Mouse (Mus musculus): ENCODE measurements around the gene Olfr203. TPM values are rescaled to one million over a fixed set of nuclear protein-coding genes. Genes with fewer than 3 reads are reported as not detected.
"Not testable (repeated sequence)": the region's sequence is repeated elsewhere in the genome, so short reads cannot be mapped to it uniquely, and the experiment has no call there.

Olfr203 gene
- not detected for total RNA-seq (2021)
- long read RNA-seq, experiment 1, result 0 reads
- long read RNA-seq, experiment 2, result 0 reads

DNA sequence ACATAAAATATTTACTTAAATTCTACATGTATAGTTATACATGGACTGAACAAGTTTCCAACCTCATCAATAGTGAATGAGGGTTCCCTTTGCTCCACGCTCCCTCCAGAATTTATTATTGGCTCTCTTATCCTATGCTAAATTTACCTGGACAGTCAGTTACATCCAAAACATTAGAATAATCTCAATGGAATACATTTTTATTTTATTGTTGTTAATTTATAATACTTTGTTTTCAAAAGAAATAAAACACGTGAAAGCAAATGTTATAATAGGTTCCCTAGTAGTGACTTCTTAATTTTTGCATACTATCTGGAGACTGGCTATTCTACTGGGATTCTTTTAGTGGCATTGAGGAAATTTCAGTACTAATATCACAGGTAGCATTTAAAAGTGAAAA, at the start of gene Olfr203:
Olfr203 (plus strand) TSS at position 301 of the 400 bp plus-strand sequence.
- DNase-seq, result no peak
- intact Hi-C loops (cut with DNase I; ENCODE audit: low total_unique reads), result no loop called here

GRCm38 (mm10) chr16:59249684-59250083, 49.0 kb upstream of the Olfr203 start:
- intact Hi-C loops (cut with DNase I; ENCODE audit: low total_unique reads), result no loop called here
- DNase-seq, result no peak

- intact Hi-C loops (cut with DNase I; ENCODE audit: low total_unique reads); DNase-seq: not testable (repeated sequence)
Measured at GRCm38 (mm10) chr16:59269097-59269496, 29.6 kb upstream of the Olfr203 start.

- intact Hi-C loops (cut with DNase I; ENCODE audit: low total_unique reads); DNase-seq: not testable (repeated sequence)
Measured at GRCm38 (mm10) chr16:59272532-59272931, 26.1 kb upstream of the Olfr203 start, which contains the start of gene Olfr201. Olfr201 (minus strand) TSS chr16:59272632.

DNA sequence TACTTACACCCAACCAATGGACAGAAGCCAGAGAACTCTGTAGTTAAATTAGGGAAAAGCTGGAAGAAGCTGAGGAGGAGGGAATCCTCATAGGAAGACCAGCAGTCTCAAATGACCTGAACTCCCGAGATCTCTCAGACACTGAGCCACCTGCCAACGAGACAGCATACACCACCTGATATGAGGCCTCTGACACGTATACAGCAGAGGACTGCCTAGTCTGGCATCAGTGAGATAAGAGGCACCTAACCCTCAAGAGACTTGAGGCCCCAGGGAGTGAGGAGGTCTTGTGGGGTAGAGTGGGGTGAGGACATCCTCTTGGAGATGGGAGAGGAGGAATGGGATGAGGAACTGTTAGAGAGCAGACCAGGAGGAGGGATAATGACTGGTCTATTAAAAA, 18.1 kb upstream of the Olfr203 start:
- intact Hi-C loops (cut with DNase I; ENCODE audit: low total_unique reads), result no loop called here
- no peak for DNase-seq

DNA sequence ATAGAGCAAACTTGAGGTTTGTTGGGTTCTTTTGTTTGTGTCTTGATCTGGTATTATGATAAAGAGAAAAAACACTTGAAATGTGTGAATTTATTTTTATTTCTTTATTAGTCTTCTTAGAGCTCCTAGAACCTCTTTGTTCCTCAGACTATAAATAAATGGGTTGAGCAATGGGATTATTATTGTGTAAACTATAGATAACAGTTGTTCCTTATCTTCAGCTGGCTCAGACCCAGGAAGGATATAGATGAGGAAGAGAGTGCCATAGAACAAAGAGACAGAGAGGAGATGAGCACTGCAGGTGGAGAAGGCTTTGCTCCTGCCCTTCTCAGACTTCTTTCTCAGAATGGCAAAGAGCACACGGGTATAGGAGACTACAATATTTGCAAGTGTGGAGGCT, 15.2 kb upstream of the Olfr203 start:
- intact Hi-C loops (cut with DNase I; ENCODE audit: low total_unique reads), result no loop called here
- no peak for DNase-seq

- no peak for DNase-seq
- intact Hi-C loops (cut with DNase I; ENCODE audit: low total_unique reads), result no loop called here
Measured at GRCm38 (mm10) chr16:59286693-59287092, 12.0 kb upstream of the Olfr203 start, which contains the start of gene Olfr202. Olfr202 (minus strand) TSS chr16:59286793.

GRCm38 (mm10) chr16:59287576-59287975, 11.1 kb upstream of the Olfr203 start:
- intact Hi-C loops (cut with DNase I; ENCODE audit: low total_unique reads), result not testable (repeated sequence)

GRCm38 (mm10) chr16:59318148-59318547, 19.5 kb downstream of the Olfr203 start, which contains the start of gene Olfr204:
Olfr204 (minus strand) TSS chr16:59318248.
- intact Hi-C loops (cut with DNase I; ENCODE audit: low total_unique reads), result no loop called here
- DNase-seq, result no peak

More at GRCm38 (mm10) chr16:59287576-59287975, 11.1 kb upstream of the Olfr203 start:
- not testable (repeated sequence) for DNase-seq

GRCm38 (mm10) chr16:59323262-59323661, 24.6 kb downstream of the Olfr203 start:
- intact Hi-C loops (cut with DNase I; ENCODE audit: low total_unique reads); DNase-seq: not testable (repeated sequence)

- DNase-seq, result no peak
- intact Hi-C loops (cut with DNase I; ENCODE audit: low total_unique reads), result no loop called here
Measured at GRCm38 (mm10) chr16:59331038-59331437, 32.4 kb downstream of the Olfr203 start, which contains the start of gene Olfr205. Olfr205 (minus strand) TSS chr16:59331138.

GRCm38 (mm10) chr16:59349146-59349545, 50.5 kb downstream of the Olfr203 start, which contains the start of gene Olfr206:
Olfr206 (minus strand) TSS chr16:59349246.
- intact Hi-C loops (cut with DNase I; ENCODE audit: low total_unique reads), result no loop called here
- no peak for DNase-seq

Other genes starting within 250 kb of the Olfr203 start
- gene Olfr190, start 220.9 kb upstream of the Olfr203 start, total RNA-seq (2021), result not detected
- not detected for gene Olfr191, start 209.1 kb upstream of the Olfr203 start, total RNA-seq (2021)
- gene Olfr193, start 187.0 kb upstream of the Olfr203 start, total RNA-seq (2021), result not detected
- not detected for gene Olfr194, start 177.8 kb upstream of the Olfr203 start, total RNA-seq (2021)
- gene Olfr195, start 151.8 kb upstream of the Olfr203 start, total RNA-seq (2021), result not detected
- gene Olfr196, start 128.4 kb upstream of the Olfr203 start, total RNA-seq (2021), result not detected
- not detected for gene Olfr198, start 95.3 kb upstream of the Olfr203 start, total RNA-seq (2021)
- not detected for gene Olfr199, start 79.1 kb upstream of the Olfr203 start, total RNA-seq (2021)
- gene Olfr201, start 26.2 kb upstream of the Olfr203 start, total RNA-seq (2021), result not detected
- gene Olfr202, start 12.1 kb upstream of the Olfr203 start, total RNA-seq (2021), result not detected
- not detected for gene Olfr204, start 19.4 kb downstream of the Olfr203 start, total RNA-seq (2021)
- gene Olfr205, start 32.3 kb downstream of the Olfr203 start, total RNA-seq (2021), result not detected
- not detected for gene Olfr206, start 50.4 kb downstream of the Olfr203 start, total RNA-seq (2021)
- gene Olfr209, start 65.1 kb downstream of the Olfr203 start, total RNA-seq (2021), result not detected
- gene Gabrr3, start 108.5 kb downstream of the Olfr203 start, total RNA-seq (2021), result not detected
- gene Riox2, start 172.9 kb downstream of the Olfr203 start, total RNA-seq (2021), result 10 to 100 TPM; 11.3 to 11.4 TPM

All from gastrocnemius, postnatal 14 days (tissue).